Mouse (Mus musculus): ENCODE data around the gene Srd5a1.

The Srd5a1 gene

GRCm38 (mm10) chr13:69541776-69542175 is 69.5 kb downstream of the Srd5a1 start:
- no peak for DNase-seq (ENCODE audit: low read depth, low spot score)

GRCm38 (mm10) chr13:69541209-69541608 is 70.0 kb downstream of the Srd5a1 start:
- DNase-seq (ENCODE audit: low read depth, low spot score), result no peak

- no peak for DNase-seq (ENCODE audit: low read depth, low spot score)
These were observed 72.9 kb downstream of the Srd5a1 start for GRCm38 (mm10) chr13:69538327-69538726.

- no peak for DNase-seq (ENCODE audit: low read depth, low spot score)
These were observed 73.9 kb downstream of the Srd5a1 start for GRCm38 (mm10) chr13:69537366-69537765.

- no peak for DNase-seq (ENCODE audit: low read depth, low spot score)
These were observed 75.2 kb downstream of the Srd5a1 start for GRCm38 (mm10) chr13:69536021-69536420.

GRCm38 (mm10) chr13:69534654-69535551 is 76.3 kb downstream of the Srd5a1 start:
- DNase-seq (ENCODE audit: low read depth, low spot score), result peak; percentile 99

- no peak for DNase-seq (ENCODE audit: low read depth, low spot score)
These were observed 76.9 kb downstream of the Srd5a1 start, which contains the start of gene Tent4a for GRCm38 (mm10) chr13:69534334-69534653. Gene Tent4a, minus strand, starts transcription at chr13:69534617.

- DNase-seq (ENCODE audit: low read depth, low spot score), result no peak
These were observed 77.6 kb downstream of the Srd5a1 start, which contains the start of gene Nsun2 for GRCm38 (mm10) chr13:69533405-69534333. Gene Nsun2, plus strand, starts transcription at chr13:69533746.

- no peak for DNase-seq (ENCODE audit: low read depth, low spot score)
These were observed 78.3 kb downstream of the Srd5a1 start for GRCm38 (mm10) chr13:69532893-69533404.

- DNase-seq (ENCODE audit: low read depth, low spot score), result no peak
These were observed 78.9 kb downstream of the Srd5a1 start for GRCm38 (mm10) chr13:69532101-69532892.

GRCm38 (mm10) chr13:69531431-69531830 is 79.8 kb downstream of the Srd5a1 start:
- DNase-seq (ENCODE audit: low read depth, low spot score), result no peak

GRCm38 (mm10) chr13:69530951-69531350 is 80.3 kb downstream of the Srd5a1 start:
- DNase-seq (ENCODE audit: low read depth, low spot score), result no peak

GRCm38 (mm10) chr13:69530156-69530555 is 81.1 kb downstream of the Srd5a1 start:
- DNase-seq (ENCODE audit: low read depth, low spot score), result no peak

GRCm38 (mm10) chr13:69528531-69528930 is 82.7 kb downstream of the Srd5a1 start:
- DNase-seq (ENCODE audit: low read depth, low spot score), result no peak

GRCm38 (mm10) chr13:69525867-69526266 is 85.4 kb downstream of the Srd5a1 start:
- no peak for DNase-seq (ENCODE audit: low read depth, low spot score)

- DNase-seq (ENCODE audit: low read depth, low spot score), result no peak
These were observed 87.1 kb downstream of the Srd5a1 start for GRCm38 (mm10) chr13:69524158-69524530.
